Mouse (Mus musculus) testis, adult 2 months (tissue): Measurements from ENCODE around the gene Reep3.
A peak's percentile ranks its signal among the peaks of the same experiment; 100 is the strongest.

ENCODE experiments used
- CTCF ChIP-seq: fragments of 200-500 bp; IDR thresholded peaks from 2 replicates; pipeline ENCODE4 v1.5.1; 2012; ENCODE audit warnings: low read depth, mild to moderate bottlenecking, inconsistent platforms, low read length, moderate library complexity; ENCODE audit not compliant: control insufficient read depth, insufficient read depth, insufficient replicate concordance
- POLR2A ChIP-seq: fragments of 200-500 bp; IDR thresholded peaks from 2 replicates; pipeline ENCODE4 v1.6.1; 2012; ENCODE audit warnings: low read depth, mild to moderate bottlenecking, inconsistent platforms, low read length, moderate library complexity; ENCODE audit not compliant: control insufficient read depth

DNA sequence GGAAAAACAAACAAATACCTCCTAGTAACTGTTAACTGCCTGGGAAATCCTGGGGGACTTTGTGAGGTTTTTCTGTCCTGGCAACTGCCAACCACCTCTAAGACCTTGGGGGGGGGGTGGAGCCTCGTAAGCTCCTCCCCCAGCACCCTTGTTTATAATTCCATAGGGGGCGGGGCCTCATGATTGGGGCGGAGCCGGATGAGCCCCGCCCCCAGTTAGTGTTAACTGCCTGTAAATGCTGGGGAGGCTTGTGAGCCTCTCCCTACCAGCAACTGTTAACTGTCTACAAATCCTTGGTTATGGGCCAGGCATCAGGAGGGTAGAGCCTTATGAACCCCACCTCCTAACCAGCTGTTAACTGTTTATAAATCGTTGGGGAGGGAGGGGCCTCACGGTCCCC lies 22.5 kb upstream of the Reep3 start:
- TF ChIP-seq CTCF (no peak), POLR2A (peak; percentile 68)
